In the genomic region with DNA sequence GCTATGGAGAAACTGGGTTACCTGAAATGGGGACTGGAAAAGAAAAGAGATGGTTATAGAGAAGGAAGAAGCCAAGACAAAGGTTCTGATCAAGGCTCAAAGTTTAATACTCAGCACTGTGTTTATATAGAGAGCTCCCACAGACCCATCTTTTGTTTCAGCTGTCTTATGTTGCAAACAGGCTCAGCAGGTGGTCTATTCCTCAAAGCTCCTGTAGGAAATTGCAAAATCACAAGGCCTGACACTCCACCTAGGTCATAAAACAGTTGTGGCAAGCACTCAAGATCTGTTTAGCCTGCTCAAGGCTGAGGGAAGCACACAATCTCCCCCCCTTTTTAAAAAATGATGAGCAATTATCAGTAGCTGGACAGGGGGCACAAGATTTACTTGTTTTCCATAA, we compare ENCODE assay signal across 16 mouse cellular contexts.
"Had no signal": no experiment of that assay in that cellular context is flagged by ENCODE, and none has a peak within 500 bp of the region (broad histone marks: within the 10 kb centered on the region; RNA-seq: fewer than 3 reads in every experiment).

No protein-coding gene starts in this region.

- H3K9ac ChIP-seq: neural tube, embryonic 13.5 days; neural tube, embryonic 15.5 days; stomach, embryonic 15.5 days had no signal

- H3K4me1 ChIP-seq: neural tube, embryonic 13.5 days; neural tube, embryonic 15.5 days; stomach, embryonic 15.5 days had no signal

- H3K36me3 ChIP-seq: neural tube, embryonic 13.5 days; neural tube, embryonic 15.5 days; stomach, embryonic 15.5 days had no signal

- H3K27me3 ChIP-seq: neural tube, embryonic 13.5 days; neural tube, embryonic 15.5 days; stomach, embryonic 15.5 days had no signal

- DNase-seq: retina, postnatal 1 day; right cerebral cortex, adult 18-20 months; right cerebral cortex, postnatal 14 days; right cerebral cortex, postnatal 25 days; right cerebral cortex, postnatal 4 days; spleen, adult 18-20 months; thymus, adult 18-20 months; thymus, adult 2 months; thymus, postnatal 14 days; thymus, postnatal 25 days; thymus, postnatal 36 days; thymus, postnatal 4 days had no signal

- H3K27ac ChIP-seq: neural tube, embryonic 13.5 days; neural tube, embryonic 15.5 days; stomach, embryonic 15.5 days; stomach, postnatal 0 days had no signal

- H3K4me2 ChIP-seq: neural tube, embryonic 13.5 days; neural tube, embryonic 15.5 days; stomach, embryonic 15.5 days had no signal

- H3K4me3 ChIP-seq: neural tube, embryonic 13.5 days; neural tube, embryonic 15.5 days; stomach, embryonic 15.5 days had no signal
